Mouse (Mus musculus): ENCODE data around the gene Gm17409. TPM values are rescaled to one million over a fixed set of nuclear protein-coding genes. Genes with fewer than 3 reads are reported as not detected.

Gm17409 gene
- polyA plus RNA-seq, 2 experiments, result not detected

- TF ChIP-seq EP300 (IDR thresholded peaks at IDR 0.05; ENCODE audit: low read depth) (no peak), CTCF (IDR thresholded peaks at IDR 0.05; ENCODE audit: low read depth) (no peak)
- H3K9ac ChIP-seq (replicated peaks), result no peak overlapping the region
- no peak for ATAC-seq (ENCODE audit: insufficient read depth)
- no peak for DNase-seq (ENCODE audit: low read depth in 3 of 3, low spot score in 3 of 3)
- no peaks in the 10 kb centered on the region for H3K9me3 ChIP-seq (ENCODE audit: control insufficient read depth, low read length)
- no peaks in the 10 kb centered on the region for H3K36me3 ChIP-seq (replicated peaks; ENCODE audit: control insufficient read depth, insufficient read depth, low read depth)
- 63% methylated on average over 2 of the region's 2 CpGs for WGBS (ENCODE audit: insufficient replicate concordance)
- H3K4me1 ChIP-seq (replicated peaks; ENCODE audit: control insufficient read depth in 2 of 2, insufficient read depth in 2 of 2, low read length in 1 of 2), result no peaks in the 10 kb centered on the region
- no peak overlapping the region for H3K4me3 ChIP-seq (ENCODE audit: insufficient read depth in 1 of 2, low read depth in 2 of 2, low read length in 2 of 2)
- no peaks in the 10 kb centered on the region for H3K27me3 ChIP-seq (ENCODE audit: control insufficient read depth, insufficient read depth, low read length)
- H3K4me2 ChIP-seq (ENCODE audit: low read depth), result no peak overlapping the region
- H3K27ac ChIP-seq, result no peak overlapping the region
Measured at GRCm38 (mm10) chr2:58434438-58434837, 35.5 kb upstream of the Gm17409 start.

GRCm38 (mm10) chr2:58435507-58435906 lies 34.4 kb upstream of the Gm17409 start:
- H3K4me1 ChIP-seq (replicated peaks; ENCODE audit: control insufficient read depth in 2 of 2, insufficient read depth in 2 of 2, low read length in 1 of 2), result no peaks in the 10 kb centered on the region
- WGBS (ENCODE audit: insufficient replicate concordance), result 74% methylated on average over 13 of the region's 13 CpGs
- H3K4me3 ChIP-seq (ENCODE audit: insufficient read depth in 1 of 2, low read depth in 2 of 2, low read length in 2 of 2), result no peak overlapping the region
- no peaks in the 10 kb centered on the region for H3K9me3 ChIP-seq (ENCODE audit: control insufficient read depth, low read length)
- H3K9ac ChIP-seq (replicated peaks), result no peak overlapping the region
- TF ChIP-seq CTCF (IDR thresholded peaks at IDR 0.05; ENCODE audit: low read depth) (no peak), EP300 (IDR thresholded peaks at IDR 0.05; ENCODE audit: low read depth) (no peak)
- no peak for DNase-seq (ENCODE audit: low read depth in 3 of 3, low spot score in 3 of 3)
- no peak overlapping the region for H3K4me2 ChIP-seq (ENCODE audit: low read depth)
- H3K27ac ChIP-seq, result no peak overlapping the region
- no peaks in the 10 kb centered on the region for H3K36me3 ChIP-seq (replicated peaks; ENCODE audit: control insufficient read depth, insufficient read depth, low read depth)
- ATAC-seq (ENCODE audit: insufficient read depth), result no peak
- no peaks in the 10 kb centered on the region for H3K27me3 ChIP-seq (ENCODE audit: control insufficient read depth, insufficient read depth, low read length)

- H3K27ac ChIP-seq, result no peak overlapping the region
- H3K27me3 ChIP-seq (ENCODE audit: control insufficient read depth, insufficient read depth, low read length), result no peaks in the 10 kb centered on the region
- H3K4me2 ChIP-seq (ENCODE audit: low read depth), result no peak overlapping the region
- DNase-seq (ENCODE audit: low read depth in 3 of 3, low spot score in 3 of 3) (no peak), ATAC-seq (ENCODE audit: insufficient read depth) (no peak)
- H3K9ac ChIP-seq (replicated peaks), result no peak overlapping the region
- H3K36me3 ChIP-seq (replicated peaks; ENCODE audit: control insufficient read depth, insufficient read depth, low read depth), result no peaks in the 10 kb centered on the region
- H3K4me1 ChIP-seq (replicated peaks; ENCODE audit: control insufficient read depth in 2 of 2, insufficient read depth in 2 of 2, low read length in 1 of 2), result no peaks in the 10 kb centered on the region
- no peak for TF ChIP-seq EP300 (IDR thresholded peaks at IDR 0.05; ENCODE audit: low read depth)
- no peak for TF ChIP-seq CTCF (IDR thresholded peaks at IDR 0.05; ENCODE audit: low read depth)
- 62% methylated on average over 3 of the region's 3 CpGs for WGBS (ENCODE audit: insufficient replicate concordance)
- no peak overlapping the region for H3K4me3 ChIP-seq (ENCODE audit: insufficient read depth in 1 of 2, low read depth in 2 of 2, low read length in 2 of 2)
- no peaks in the 10 kb centered on the region for H3K9me3 ChIP-seq (ENCODE audit: control insufficient read depth, low read length)
Measured at GRCm38 (mm10) chr2:58436911-58437310, 33.0 kb upstream of the Gm17409 start.

GRCm38 (mm10) chr2:58443163-58443562 lies 26.8 kb upstream of the Gm17409 start:
- no peak overlapping the region for H3K4me2 ChIP-seq (ENCODE audit: low read depth)
- H3K9ac ChIP-seq (replicated peaks), result no peak overlapping the region
- H3K36me3 ChIP-seq (replicated peaks; ENCODE audit: control insufficient read depth, insufficient read depth, low read depth), result no peaks in the 10 kb centered on the region
- no peaks in the 10 kb centered on the region for H3K4me1 ChIP-seq (replicated peaks; ENCODE audit: control insufficient read depth in 2 of 2, insufficient read depth in 2 of 2, low read length in 1 of 2)
- no peak for ATAC-seq (ENCODE audit: insufficient read depth)
- H3K9me3 ChIP-seq (ENCODE audit: control insufficient read depth, low read length), result no peaks in the 10 kb centered on the region
- no peak for TF ChIP-seq EP300 (IDR thresholded peaks at IDR 0.05; ENCODE audit: low read depth)
- TF ChIP-seq CTCF (IDR thresholded peaks at IDR 0.05; ENCODE audit: low read depth), result no peak
- DNase-seq (ENCODE audit: low read depth in 3 of 3, low spot score in 3 of 3), result no peak
- H3K27ac ChIP-seq, result no peak overlapping the region
- H3K27me3 ChIP-seq (ENCODE audit: control insufficient read depth, insufficient read depth, low read length), result no peaks in the 10 kb centered on the region
- no peak overlapping the region for H3K4me3 ChIP-seq (ENCODE audit: insufficient read depth in 1 of 2, low read depth in 2 of 2, low read length in 2 of 2)
- WGBS (ENCODE audit: insufficient replicate concordance), result 37% methylated on average over 4 of the region's 4 CpGs

- Histone ChIP-seq H3K4me3 (ENCODE audit: insufficient read depth in 1 of 2, low read depth in 2 of 2, low read length in 2 of 2) (no peak overlapping the region), H3K4me1 (replicated peaks; ENCODE audit: control insufficient read depth in 2 of 2, insufficient read depth in 2 of 2, low read length in 1 of 2) (no peaks in the 10 kb centered on the region), H3K36me3 (replicated peaks; ENCODE audit: control insufficient read depth, insufficient read depth, low read depth) (no peaks in the 10 kb centered on the region), H3K9me3 (ENCODE audit: control insufficient read depth, low read length) (no peaks in the 10 kb centered on the region), H3K27me3 (ENCODE audit: control insufficient read depth, insufficient read depth, low read length) (no peaks in the 10 kb centered on the region), H3K4me2 (ENCODE audit: low read depth) (no peak overlapping the region), H3K27ac (no peak overlapping the region), H3K9ac (replicated peaks) (no peak overlapping the region)
- 78% methylated on average over 15 of the region's 15 CpGs for WGBS (ENCODE audit: insufficient replicate concordance)
- ATAC-seq (ENCODE audit: insufficient read depth), result no peak
- DNase-seq (ENCODE audit: low read depth in 3 of 3, low spot score in 3 of 3), result no peak
- TF ChIP-seq CTCF (IDR thresholded peaks at IDR 0.05; ENCODE audit: low read depth), result no peak
- no peak for TF ChIP-seq EP300 (IDR thresholded peaks at IDR 0.05; ENCODE audit: low read depth)
Measured at GRCm38 (mm10) chr2:58447001-58447400, 22.9 kb upstream of the Gm17409 start.
